Mouse (Mus musculus) heart, embryonic 12.5 days (tissue): ENCODE results near the gene Iars. TPM values are rescaled to one million over a fixed set of nuclear protein-coding genes. Genes with fewer than 3 reads are reported as not detected.
A peak's percentile ranks its signal among the peaks of the same experiment; 100 is the strongest.

Experiments
- ATAC-seq: fragments of 200-750 bp; cut with Nextera tagmentation; 2 replicates; pipeline ENCODE4 v1.8.0; 2017; ENCODE audit warnings: moderate TSS enrichment, moderate library complexity; ENCODE audit not compliant: insufficient number of reproducible peaks, low FRiP score
- H3K27ac ChIP-seq: fragments of 300-500 bp; sonication (generic); 2 replicates; pipeline ENCODE4 v1.5.1; 2016; ENCODE audit warnings: mild to moderate bottlenecking, moderate library complexity; ENCODE audit not compliant: poor library complexity, severe bottlenecking
- H3K27me3 ChIP-seq: fragments of 300-500 bp; sonication (generic); replicated peaks from 2 replicates; pipeline ENCODE4 v1.6.1; 2016; ENCODE audit warnings: mild to moderate bottlenecking, moderate library complexity
- H3K36me3 ChIP-seq: fragments of 300-500 bp; sonication (generic); 2 replicates; pipeline ENCODE4 v1.6.1; 2016; ENCODE audit warnings: mild to moderate bottlenecking, moderate library complexity
- H3K4me1 ChIP-seq: fragments of 300-500 bp; sonication (generic); replicated peaks from 2 replicates; pipeline ENCODE4 v1.6.1; 2016; ENCODE audit warnings: mild to moderate bottlenecking
- H3K4me2 ChIP-seq: fragments of 300-500 bp; sonication (generic); 2 replicates; pipeline ENCODE4 v1.6.1; 2016; ENCODE audit warnings: mild to moderate bottlenecking, moderate library complexity
- H3K4me3 ChIP-seq: fragments of 300-500 bp; sonication (generic); 2 replicates; pipeline ENCODE4 v1.5.1; 2016; ENCODE audit warnings: mild to moderate bottlenecking
- H3K9ac ChIP-seq: fragments of 300-500 bp; sonication (generic); 2 replicates; pipeline ENCODE4 v1.6.1; 2016; ENCODE audit warnings: mild to moderate bottlenecking, moderate library complexity
- H3K9me3 ChIP-seq: fragments of 300-500 bp; sonication (generic); replicated peaks from 2 replicates; pipeline ENCODE4 v1.6.1; 2016; ENCODE audit warnings: mild to moderate bottlenecking, moderate library complexity
- whole genome bisulfite sequencing: fragments of 180-500 bp; shearing (Covaris S2); methylation state at CpG from one replicate; pipeline ENCODE4 v1.1.7; 2016; 5-methylcytosine and 5-hydroxymethylcytosine counted together
- polyA plus RNA-seq: library from polyadenylated mRNA; unstranded; fragments of >200 nt; fragmentation: Nextera tagmentation; extraction: Ambion mirVana; gene quantifications from 2 replicates; pipeline ENCODE4 v1.2.1, GENCODE M21; 2016

The Iars gene
- polyA plus RNA-seq, 1 experiment from 2014 or later: 67.8 TPM

DNA sequence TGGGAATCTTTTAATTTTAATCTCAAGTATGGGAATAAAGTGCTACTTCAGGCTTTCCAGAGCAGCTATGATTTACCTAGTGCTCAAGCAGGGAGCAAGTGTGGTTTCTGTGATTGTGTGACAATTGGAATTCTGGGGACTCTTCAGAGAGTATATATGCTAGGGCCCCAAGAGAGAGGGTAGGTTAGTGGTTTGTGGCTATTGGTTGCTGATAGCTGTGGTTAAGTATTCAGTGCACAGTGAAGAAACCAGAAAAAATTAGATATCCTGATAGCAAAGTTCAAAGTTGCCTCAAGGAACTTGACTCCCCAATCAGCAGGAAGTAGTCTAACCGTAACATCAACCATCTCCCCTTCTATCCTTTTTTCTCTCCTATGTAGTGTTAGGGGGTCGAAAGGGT lies 4.1 kb upstream of the Iars start:
- Histone ChIP-seq H3K27ac (no peak overlapping the region), H3K36me3 (peaks cover 41% of the 10 kb centered on the region), H3K4me1 (no peaks in the 10 kb centered on the region), H3K4me3 (no peak overlapping the region), H3K27me3 (no peaks in the 10 kb centered on the region), H3K4me2 (no peak overlapping the region), H3K9ac (no peak overlapping the region), H3K9me3 (no peaks in the 10 kb centered on the region)
- ATAC-seq: no peak
- WGBS: 77% methylated on average over 2 of the region's 2 CpGs

- Histone ChIP-seq H3K9ac (peak overlapping the region; percentile 90), H3K4me2 (peak overlapping the region; percentile 91), H3K27me3 (no peaks in the 10 kb centered on the region), H3K4me1 (peaks cover 7% of the 10 kb centered on the region), H3K27ac (peak overlapping the region; percentile 66), H3K4me3 (peak overlapping the region; percentile 87), H3K9me3 (no peaks in the 10 kb centered on the region), H3K36me3 (peaks cover 16% of the 10 kb centered on the region)
- under 1% methylated on average over 20 of the region's 20 CpGs for WGBS
- peak; percentile 58; the same call in 1 of the 2 replicates for ATAC-seq
Observed at GRCm38 (mm10) chr13:49682233-49682846, 440 bp downstream of the Iars start.

GRCm38 (mm10) chr13:49684266-49684665 lies 2.4 kb downstream of the Iars start:
- 81% methylated on average over 4 of the region's 4 CpGs for WGBS
- Histone ChIP-seq H3K9me3 (no peaks in the 10 kb centered on the region), H3K27me3 (no peaks in the 10 kb centered on the region), H3K9ac (no peak overlapping the region), H3K4me2 (no peak overlapping the region), H3K4me3 (no peak overlapping the region), H3K4me1 (peaks cover 7% of the 10 kb centered on the region), H3K36me3 (peaks cover 23% of the 10 kb centered on the region), H3K27ac (no peak overlapping the region)
- no peak for ATAC-seq

DNA sequence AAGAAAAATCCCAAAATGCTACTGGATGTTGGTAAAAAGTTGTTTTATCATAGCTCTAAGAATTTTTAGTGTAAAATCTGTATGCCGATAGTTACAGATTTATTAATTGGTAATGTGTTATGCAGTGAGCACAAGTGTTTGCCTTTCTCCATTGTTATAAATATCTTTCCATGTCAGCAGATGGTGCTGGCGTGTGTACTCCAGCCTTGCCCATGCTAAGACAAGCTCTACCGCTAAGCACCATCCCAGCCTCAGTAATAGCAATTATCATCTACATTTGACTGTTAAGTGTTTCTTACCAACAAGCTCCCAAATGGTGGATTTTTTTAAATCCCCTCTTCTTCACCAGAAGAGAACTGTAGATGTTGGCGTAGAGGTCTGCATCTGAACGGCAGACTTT lies 9.2 kb downstream of the Iars start:
- no peak overlapping the region for H3K4me3 ChIP-seq
- no peaks in the 10 kb centered on the region for H3K9me3 ChIP-seq
- H3K27me3 ChIP-seq: no peaks in the 10 kb centered on the region
- H3K9ac ChIP-seq: no peak overlapping the region
- no peak for ATAC-seq
- H3K4me2 ChIP-seq: no peak overlapping the region
- 95% methylated on average over 5 of the region's 5 CpGs for WGBS
- H3K36me3 ChIP-seq: peaks cover 56% of the 10 kb centered on the region
- no peaks in the 10 kb centered on the region for H3K4me1 ChIP-seq
- H3K27ac ChIP-seq: no peak overlapping the region

- no peak overlapping the region for H3K9ac ChIP-seq
- no peaks in the 10 kb centered on the region for H3K4me1 ChIP-seq
- H3K9me3 ChIP-seq: no peaks in the 10 kb centered on the region
- ATAC-seq: no peak
- no peak overlapping the region for H3K27ac ChIP-seq
- no peak overlapping the region for H3K4me3 ChIP-seq
- H3K27me3 ChIP-seq: no peaks in the 10 kb centered on the region
- no peak overlapping the region for H3K4me2 ChIP-seq
- WGBS: 91% methylated on average over 11 of the region's 11 CpGs
- H3K36me3 ChIP-seq: peaks cover 81% of the 10 kb centered on the region
Observed at GRCm38 (mm10) chr13:49703216-49703779, 21.4 kb downstream of the Iars start.

GRCm38 (mm10) chr13:49706032-49706690 lies 24.3 kb downstream of the Iars start:
- WGBS: 90% methylated on average over 3 of the region's 3 CpGs
- H3K9me3 ChIP-seq: no peaks in the 10 kb centered on the region
- H3K4me3 ChIP-seq: no peak overlapping the region
- ATAC-seq: no peak
- peaks cover 95% of the 10 kb centered on the region for H3K36me3 ChIP-seq
- no peaks in the 10 kb centered on the region for H3K27me3 ChIP-seq
- no peak overlapping the region for H3K4me2 ChIP-seq
- no peak overlapping the region for H3K9ac ChIP-seq
- H3K27ac ChIP-seq: no peak overlapping the region
- no peaks in the 10 kb centered on the region for H3K4me1 ChIP-seq

- Histone ChIP-seq H3K9ac (no peak overlapping the region), H3K27ac (no peak overlapping the region), H3K9me3 (no peaks in the 10 kb centered on the region), H3K4me1 (no peaks in the 10 kb centered on the region), H3K4me2 (no peak overlapping the region), H3K36me3 (peaks cover 95% of the 10 kb centered on the region), H3K27me3 (no peaks in the 10 kb centered on the region), H3K4me3 (no peak overlapping the region)
- no peak for ATAC-seq
- WGBS: 83% methylated on average over 8 of the region's 8 CpGs
Observed at GRCm38 (mm10) chr13:49708311-49708710, 26.4 kb downstream of the Iars start.

DNA sequence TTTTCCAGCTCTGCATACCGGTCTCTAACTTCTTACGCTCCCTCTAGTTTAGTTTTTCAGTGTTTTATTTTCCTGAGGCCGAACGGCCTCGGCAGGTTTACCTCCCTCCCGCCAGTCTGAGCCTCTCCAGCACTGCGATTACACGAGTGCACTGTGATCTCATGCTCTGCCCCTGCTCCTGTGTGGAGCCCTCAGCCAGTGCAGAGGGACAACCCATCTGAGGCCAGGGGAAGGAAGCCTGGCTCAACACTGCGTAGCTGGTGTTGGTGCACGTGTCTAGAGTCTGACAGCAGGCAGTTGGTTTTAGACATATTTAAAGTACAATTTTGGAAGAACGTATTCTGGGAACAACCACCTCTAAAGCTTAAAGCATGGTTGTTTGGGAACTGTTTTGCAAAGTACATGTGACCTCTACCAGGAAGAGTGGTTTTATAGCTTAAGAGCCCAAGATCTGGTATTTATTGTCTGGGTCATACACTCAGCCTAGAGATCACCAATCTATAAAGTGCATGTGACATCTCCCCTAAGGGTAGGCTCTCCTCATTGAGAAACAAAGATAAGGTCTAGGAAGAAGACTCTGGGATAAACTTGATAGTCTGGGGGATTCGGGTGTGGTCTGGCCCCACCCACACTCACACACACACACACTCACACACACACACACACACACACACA lies 30.3 kb downstream of the Iars start:
- 92% methylated on average over 12 of the region's 12 CpGs for WGBS

GRCm38 (mm10) chr13:49719310-49719709 lies 37.4 kb downstream of the Iars start:
- H3K36me3 ChIP-seq: peaks cover 97% of the 10 kb centered on the region
- H3K4me2 ChIP-seq: no peak overlapping the region
- H3K9ac ChIP-seq: no peak overlapping the region
- H3K27ac ChIP-seq: no peak overlapping the region
- H3K9me3 ChIP-seq: no peaks in the 10 kb centered on the region
- no peaks in the 10 kb centered on the region for H3K27me3 ChIP-seq
- H3K4me1 ChIP-seq: no peaks in the 10 kb centered on the region
- 79% methylated on average over 3 of the region's 3 CpGs for WGBS
- H3K4me3 ChIP-seq: no peak overlapping the region
- ATAC-seq: no peak

More for the DNA sequence above, 30.3 kb downstream of the Iars start:
- Histone ChIP-seq H3K9me3 (no peaks in the 10 kb centered on the region), H3K27ac (no peak overlapping the region), H3K9ac (no peak overlapping the region), H3K4me3 (no peak overlapping the region), H3K27me3 (no peaks in the 10 kb centered on the region), H3K4me1 (no peaks in the 10 kb centered on the region), H3K36me3 (peaks cover 96% of the 10 kb centered on the region), H3K4me2 (no peak overlapping the region)
- no peak for ATAC-seq

DNA sequence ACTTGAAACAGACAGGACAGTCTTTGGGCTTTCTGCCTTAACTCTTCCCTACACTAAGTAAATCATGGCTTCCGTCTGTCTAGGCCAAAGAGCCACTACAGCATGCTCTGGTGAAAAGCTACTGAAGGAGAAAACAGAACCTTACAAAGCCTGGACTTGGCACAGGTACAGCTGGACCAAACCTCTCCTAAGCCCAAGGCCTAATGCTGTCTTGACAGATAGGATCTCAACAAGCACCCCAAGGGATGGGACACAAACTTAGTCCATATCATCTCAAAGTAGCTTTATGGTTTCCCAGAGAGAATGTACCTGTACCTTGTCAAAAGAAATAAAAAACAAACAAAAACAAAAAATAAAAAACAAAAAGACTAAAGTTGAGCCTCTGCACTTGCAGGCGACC lies 54.5 kb downstream of the Iars start:
- H3K27ac ChIP-seq: no peak overlapping the region
- peaks cover 47% of the 10 kb centered on the region for H3K36me3 ChIP-seq
- no peaks in the 10 kb centered on the region for H3K4me1 ChIP-seq
- no peaks in the 10 kb centered on the region for H3K27me3 ChIP-seq
- no peak overlapping the region for H3K9ac ChIP-seq
- no peaks in the 10 kb centered on the region for H3K9me3 ChIP-seq
- no peak overlapping the region for H3K4me2 ChIP-seq
- no peak for ATAC-seq
- 93% methylated on average over 2 of the region's 2 CpGs for WGBS
- H3K4me3 ChIP-seq: no peak overlapping the region

DNA sequence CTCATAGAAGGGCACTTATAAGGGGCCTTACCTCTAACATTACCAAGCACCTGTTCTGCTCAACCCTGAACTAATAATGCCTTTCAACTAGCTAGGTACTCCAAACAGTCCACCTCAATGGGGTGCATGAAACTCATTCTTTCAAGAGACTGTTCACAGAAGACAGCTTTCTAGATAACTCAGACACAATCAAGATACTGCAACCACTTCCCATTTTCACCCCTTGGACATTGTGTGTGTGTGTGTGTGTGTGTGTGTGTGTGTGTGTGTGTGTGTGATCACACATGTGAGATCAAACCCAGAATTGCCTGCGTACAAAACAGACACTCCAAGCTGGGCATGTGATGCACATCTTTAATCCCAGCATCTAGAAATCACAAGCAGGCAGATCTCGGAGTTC lies 56.1 kb downstream of the Iars start:
- Histone ChIP-seq H3K9ac (no peak overlapping the region), H3K27ac (no peak overlapping the region), H3K27me3 (no peaks in the 10 kb centered on the region), H3K4me1 (no peaks in the 10 kb centered on the region), H3K36me3 (peaks cover 32% of the 10 kb centered on the region), H3K9me3 (no peaks in the 10 kb centered on the region), H3K4me2 (no peak overlapping the region), H3K4me3 (no peak overlapping the region)
- no peak for ATAC-seq
- WGBS: 89% methylated on average over 2 of the region's 2 CpGs
